Mouse (Mus musculus): ENCODE measurements at regions not wholly inside any gene's neighbourhood (a gene's known extent, or its start where the extent isn't known, plus 50 kb on each side); places are given as distances from the start of the nearest gene placed in this dataset.
A peak's percentile ranks its signal among the peaks of the same experiment; 100 is the strongest.
"Not testable (repeated sequence)": the region's sequence is repeated elsewhere in the genome, so short reads cannot be mapped to it uniquely, and the experiment has no call there.

DNA sequence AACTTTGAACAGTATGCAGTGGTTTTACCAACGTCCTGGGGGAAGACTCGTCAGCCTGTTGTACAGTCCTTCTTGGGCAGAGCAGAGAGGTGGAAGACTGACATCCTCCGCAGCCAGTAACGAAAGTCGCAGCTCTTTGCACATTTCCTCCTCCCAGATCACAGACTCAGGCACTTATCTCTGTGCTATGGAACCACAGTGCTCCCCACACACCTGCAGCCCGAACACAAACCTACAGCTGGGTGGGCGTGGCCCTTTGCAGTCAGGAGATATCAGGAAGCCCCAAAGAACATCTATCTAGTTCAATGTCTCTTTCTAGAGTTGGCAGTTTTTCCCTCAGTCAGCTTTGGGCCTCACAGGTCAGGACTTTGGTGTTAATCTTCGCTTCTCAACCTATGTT is 841.9 kb upstream of the Olfr1507 start:
- not testable (repeated sequence) for H3K4me2 ChIP-seq (ENCODE audit: low read length); H3K9me3 ChIP-seq (ENCODE audit: control insufficient read depth, low read length); ATAC-seq; H3K27ac ChIP-seq (ENCODE audit: low read depth, low read length); H3K36me3 ChIP-seq (ENCODE audit: control insufficient read depth, insufficient read depth, low read length); H3K4me3 ChIP-seq (ENCODE audit: low read length); H3K27me3 ChIP-seq (replicated peaks; ENCODE audit: control insufficient read depth, insufficient read depth, low read length); H3K4me1 ChIP-seq (ENCODE audit: control insufficient read depth, insufficient read depth, low read depth, low read length); H3K9ac ChIP-seq (ENCODE audit: low read depth, low read length)
- 92% methylated on average over 3 of the region's 8 CpGs for WGBS

GRCm38 (mm10) chr14:53336705-53337104 is 841.2 kb upstream of the Olfr1507 start:
- H3K27me3 ChIP-seq (replicated peaks; ENCODE audit: control insufficient read depth, insufficient read depth, low read length); H3K27ac ChIP-seq (ENCODE audit: low read depth, low read length); H3K9me3 ChIP-seq (ENCODE audit: control insufficient read depth, low read length); H3K4me2 ChIP-seq (ENCODE audit: low read length); ATAC-seq; H3K4me1 ChIP-seq (ENCODE audit: control insufficient read depth, insufficient read depth, low read depth, low read length); H3K9ac ChIP-seq (ENCODE audit: low read depth, low read length); H3K36me3 ChIP-seq (ENCODE audit: control insufficient read depth, insufficient read depth, low read length); H3K4me3 ChIP-seq (ENCODE audit: low read length): not testable (repeated sequence)
- 33% methylated on average over 1 of the region's 2 CpGs for WGBS

DNA sequence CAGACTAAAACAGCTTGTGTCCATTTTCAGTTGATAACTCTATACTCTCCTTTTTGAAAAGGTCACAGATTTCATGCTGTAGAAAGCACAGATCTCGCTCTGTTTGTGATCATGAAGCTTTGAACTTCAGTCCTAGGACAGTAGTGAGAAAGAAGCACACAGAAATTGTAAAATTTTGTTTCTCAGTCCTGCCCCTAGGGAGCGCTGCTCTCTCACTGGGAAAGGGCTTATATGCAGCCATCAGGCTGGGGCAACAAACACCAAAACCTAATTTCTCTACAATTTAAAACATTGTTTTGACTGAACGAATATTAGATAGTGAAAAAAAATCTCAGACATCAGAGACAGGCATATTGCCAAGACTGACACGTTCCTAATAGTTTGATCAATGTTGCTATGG is 838.9 kb upstream of the Olfr1507 start:
- H3K9me3 ChIP-seq (ENCODE audit: control insufficient read depth, low read length); H3K4me2 ChIP-seq (ENCODE audit: low read length); H3K9ac ChIP-seq (ENCODE audit: low read depth, low read length); H3K4me1 ChIP-seq (ENCODE audit: control insufficient read depth, insufficient read depth, low read depth, low read length); H3K27me3 ChIP-seq (replicated peaks; ENCODE audit: control insufficient read depth, insufficient read depth, low read length); ATAC-seq; H3K36me3 ChIP-seq (ENCODE audit: control insufficient read depth, insufficient read depth, low read length); H3K4me3 ChIP-seq (ENCODE audit: low read length); H3K27ac ChIP-seq (ENCODE audit: low read depth, low read length): not testable (repeated sequence)
- no CpG with 5 or more reads among the region's 4 CpGs for WGBS

DNA sequence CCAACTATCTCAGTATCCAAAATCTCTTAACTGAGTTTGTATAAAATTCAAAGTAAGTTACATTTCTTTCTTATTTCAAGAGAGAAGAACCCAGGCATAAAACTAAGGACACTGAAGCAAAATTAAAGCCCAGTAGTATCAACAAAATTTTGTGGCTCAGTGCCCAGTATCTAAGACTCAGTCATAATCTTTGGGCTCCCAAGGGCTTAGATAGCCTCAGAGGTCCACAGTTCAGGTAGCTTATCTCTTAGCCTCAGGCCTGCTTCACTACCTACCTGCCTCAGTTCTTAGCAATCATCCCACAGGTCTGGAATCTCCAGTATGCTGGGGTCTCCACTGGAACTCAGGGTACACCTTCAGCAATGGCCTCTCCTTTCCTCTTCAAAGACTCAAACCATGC is 835.6 kb upstream of the Olfr1507 start:
- ATAC-seq; H3K9ac ChIP-seq (ENCODE audit: low read depth, low read length); H3K27me3 ChIP-seq (replicated peaks; ENCODE audit: control insufficient read depth, insufficient read depth, low read length): not testable (repeated sequence)

DNA sequence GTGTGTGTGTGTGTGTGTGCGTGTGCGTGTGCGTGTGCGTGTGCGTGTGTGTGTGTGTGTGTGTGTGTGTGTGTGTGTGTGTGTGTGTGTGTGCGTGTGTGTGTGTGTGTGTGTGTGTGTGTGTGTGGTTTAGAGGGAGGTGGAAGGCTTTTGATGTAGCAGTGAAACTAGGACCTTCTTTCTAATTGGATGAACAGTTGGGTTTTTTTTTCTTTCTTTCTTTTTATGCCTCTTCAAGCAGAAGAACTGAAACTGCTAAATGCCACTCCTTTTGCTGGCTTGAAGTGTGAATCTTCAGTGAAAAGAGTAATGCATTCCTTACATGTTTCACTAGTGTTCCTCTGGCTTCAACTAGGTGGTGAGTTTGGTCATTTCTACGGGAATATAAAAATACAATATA is 828.8 kb upstream of the Olfr1507 start:
- not testable (repeated sequence) for ATAC-seq; H3K4me2 ChIP-seq (ENCODE audit: low read length); H3K27me3 ChIP-seq (replicated peaks; ENCODE audit: control insufficient read depth, insufficient read depth, low read length); H3K9me3 ChIP-seq (ENCODE audit: control insufficient read depth, low read length); H3K4me1 ChIP-seq (ENCODE audit: control insufficient read depth, insufficient read depth, low read depth, low read length); H3K27ac ChIP-seq (ENCODE audit: low read depth, low read length); H3K36me3 ChIP-seq (ENCODE audit: control insufficient read depth, insufficient read depth, low read length); H3K4me3 ChIP-seq (ENCODE audit: low read length); H3K9ac ChIP-seq (ENCODE audit: low read depth, low read length)
- WGBS = no CpG with 5 or more reads among the region's 7 CpGs

More for the DNA sequence above, 835.6 kb upstream of the Olfr1507 start:
- H3K9me3 ChIP-seq (ENCODE audit: control insufficient read depth, low read length); H3K27ac ChIP-seq (ENCODE audit: low read depth, low read length); H3K4me3 ChIP-seq (ENCODE audit: low read length); H3K36me3 ChIP-seq (ENCODE audit: control insufficient read depth, insufficient read depth, low read length); H3K4me2 ChIP-seq (ENCODE audit: low read length); H3K4me1 ChIP-seq (ENCODE audit: control insufficient read depth, insufficient read depth, low read depth, low read length): not testable (repeated sequence)

DNA sequence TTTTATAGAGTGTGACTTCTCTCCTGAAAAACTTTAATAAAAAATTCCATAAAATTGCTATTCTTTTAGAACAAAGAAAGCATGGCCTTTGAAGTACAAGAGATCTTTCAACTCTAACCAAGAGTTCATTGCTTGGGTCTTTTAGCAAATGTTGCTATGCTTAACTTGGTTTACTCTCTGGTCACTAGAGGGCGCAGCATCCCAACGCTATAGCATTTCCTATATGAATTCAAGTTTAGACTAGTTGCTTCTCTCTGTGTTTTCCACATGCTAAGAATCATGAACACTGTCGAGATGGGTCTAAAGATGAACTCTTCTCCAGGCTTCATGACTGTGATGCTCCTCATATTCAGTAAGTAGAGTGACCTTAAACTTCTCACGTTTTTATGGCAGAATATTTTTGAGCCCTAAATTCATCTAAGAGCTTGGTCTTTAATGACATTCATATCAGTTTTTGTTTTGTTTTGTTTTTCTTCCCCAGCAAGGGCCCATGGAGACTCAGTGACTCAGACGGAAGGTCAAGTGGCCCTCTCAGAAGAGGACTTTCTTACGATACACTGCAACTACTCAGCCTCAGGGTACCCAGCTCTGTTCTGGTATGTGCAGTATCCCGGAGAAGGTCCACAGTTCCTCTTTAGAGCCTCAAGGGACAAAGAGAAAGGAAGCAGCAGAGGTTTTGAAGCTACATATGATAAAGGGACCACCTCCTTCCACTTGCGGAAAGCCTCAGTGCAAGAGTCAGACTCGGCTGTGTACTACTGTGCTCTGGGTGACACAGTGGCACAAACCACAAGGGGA is 823.2 kb upstream of the Olfr1507 start:
- not testable (repeated sequence) for ATAC-seq; H3K9me3 ChIP-seq (ENCODE audit: control insufficient read depth, low read length); H3K4me2 ChIP-seq (ENCODE audit: low read length); H3K9ac ChIP-seq (ENCODE audit: low read depth, low read length); H3K27ac ChIP-seq (ENCODE audit: low read depth, low read length); H3K4me3 ChIP-seq (ENCODE audit: low read length); H3K36me3 ChIP-seq (ENCODE audit: control insufficient read depth, insufficient read depth, low read length); H3K27me3 ChIP-seq (replicated peaks; ENCODE audit: control insufficient read depth, insufficient read depth, low read length); H3K4me1 ChIP-seq (ENCODE audit: control insufficient read depth, insufficient read depth, low read depth, low read length)
- WGBS = no CpG with 5 or more reads among the region's 9 CpGs

DNA sequence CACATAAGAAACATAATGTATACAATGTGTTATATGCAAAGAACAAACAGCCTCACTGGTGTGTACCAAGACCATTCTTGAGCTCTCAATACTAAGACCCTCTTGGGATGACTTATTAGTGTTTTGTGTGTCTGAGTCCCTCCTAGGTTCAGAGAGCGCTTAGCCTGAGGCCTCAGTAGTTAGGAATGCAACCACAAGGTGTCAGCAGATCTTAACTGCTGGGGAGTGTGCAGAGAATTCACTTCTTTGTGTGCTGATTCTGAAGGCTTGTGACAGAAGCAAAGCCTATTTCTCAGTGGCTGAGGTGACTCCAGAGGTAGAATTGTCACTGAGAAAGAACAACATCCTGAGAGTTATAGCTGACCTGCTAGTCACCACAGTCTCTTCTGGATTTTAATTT is 816.9 kb upstream of the Olfr1507 start:
- H3K27ac ChIP-seq (ENCODE audit: low read depth, low read length); H3K4me2 ChIP-seq (ENCODE audit: low read length); H3K9ac ChIP-seq (ENCODE audit: low read depth, low read length); H3K4me1 ChIP-seq (ENCODE audit: control insufficient read depth, insufficient read depth, low read depth, low read length); H3K27me3 ChIP-seq (replicated peaks; ENCODE audit: control insufficient read depth, insufficient read depth, low read length); H3K36me3 ChIP-seq (ENCODE audit: control insufficient read depth, insufficient read depth, low read length); H3K4me3 ChIP-seq (ENCODE audit: low read length); H3K9me3 ChIP-seq (ENCODE audit: control insufficient read depth, low read length): not testable (repeated sequence)
- peak; percentile 42; the same call in 1 of the 2 replicates for ATAC-seq
- WGBS = 38% methylated on average over 1 of the region's 1 CpGs

DNA sequence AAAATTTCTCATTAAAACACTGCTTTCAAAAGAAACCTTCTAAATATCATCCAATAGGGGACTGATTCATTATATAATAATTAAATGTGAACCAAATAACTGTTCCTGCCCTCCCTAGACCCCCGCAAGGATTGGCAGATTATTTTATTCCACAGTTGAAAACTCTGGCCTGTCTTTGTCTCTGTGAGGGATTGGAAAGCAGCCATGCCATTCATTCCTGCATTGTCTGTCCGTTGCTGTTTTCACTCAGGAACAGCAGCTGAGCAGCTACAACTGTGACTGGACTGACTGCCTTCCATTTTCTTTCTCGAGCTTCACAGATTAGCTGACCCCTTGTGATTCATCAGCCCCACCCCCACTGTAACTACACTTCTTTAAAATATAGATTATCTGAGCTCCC is 807.6 kb upstream of the Olfr1507 start:
- not testable (repeated sequence) for H3K4me3 ChIP-seq (ENCODE audit: low read length); H3K27ac ChIP-seq (ENCODE audit: low read depth, low read length); ATAC-seq; H3K4me2 ChIP-seq (ENCODE audit: low read length); H3K9ac ChIP-seq (ENCODE audit: low read depth, low read length); H3K27me3 ChIP-seq (replicated peaks; ENCODE audit: control insufficient read depth, insufficient read depth, low read length); H3K4me1 ChIP-seq (ENCODE audit: control insufficient read depth, insufficient read depth, low read depth, low read length); H3K36me3 ChIP-seq (ENCODE audit: control insufficient read depth, insufficient read depth, low read length); H3K9me3 ChIP-seq (ENCODE audit: control insufficient read depth, low read length)
- WGBS = no CpG with 5 or more reads among the region's 3 CpGs

DNA sequence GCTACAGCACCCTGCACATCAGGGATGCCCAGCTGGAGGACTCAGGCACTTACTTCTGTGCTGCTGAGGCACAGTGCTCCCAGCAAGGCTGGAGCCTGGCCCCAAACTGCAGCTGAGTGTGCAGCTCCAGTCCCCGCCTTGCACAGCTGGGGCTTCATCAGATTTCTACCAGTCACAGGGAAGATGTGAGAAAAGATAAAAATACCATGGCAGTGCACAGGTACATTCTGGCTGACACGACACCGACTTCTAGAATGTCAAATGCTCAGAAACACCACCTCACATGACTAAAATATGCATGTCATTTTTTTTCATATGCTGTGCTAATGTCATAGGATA is 806.9 kb upstream of the Olfr1507 start:
- not testable (repeated sequence) for H3K4me3 ChIP-seq (ENCODE audit: low read length); H3K27me3 ChIP-seq (replicated peaks; ENCODE audit: control insufficient read depth, insufficient read depth, low read length); H3K9me3 ChIP-seq (ENCODE audit: control insufficient read depth, low read length); H3K36me3 ChIP-seq (ENCODE audit: control insufficient read depth, insufficient read depth, low read length); H3K4me2 ChIP-seq (ENCODE audit: low read length); H3K27ac ChIP-seq (ENCODE audit: low read depth, low read length); H3K9ac ChIP-seq (ENCODE audit: low read depth, low read length); H3K4me1 ChIP-seq (ENCODE audit: control insufficient read depth, insufficient read depth, low read depth, low read length)
- ATAC-seq = peak; percentile 58; the same call in 1 of the 2 replicates
- WGBS = no CpG with 5 or more reads among the region's 3 CpGs

Measured in hindbrain, embryonic 16.5 days (tissue).